Mouse (Mus musculus): Measurements from ENCODE around the gene Crisp4.

Crisp4 gene

GRCm38 (mm10) chr1:18145802-18146201, at the start of gene Crisp4:
Gene Crisp4 (minus strand): TSS chr1:18145902.
- no peak for DNase-seq

GRCm38 (mm10) chr1:18191719-18192118, 46.0 kb upstream of the Crisp4 start:
- no peak for DNase-seq

- no peak for DNase-seq
Observed at GRCm38 (mm10) chr1:18190714-18191712, 45.3 kb upstream of the Crisp4 start.

GRCm38 (mm10) chr1:18181167-18181566, 35.5 kb upstream of the Crisp4 start:
- no peak for DNase-seq

- no peak for DNase-seq
Observed at GRCm38 (mm10) chr1:18170573-18170972, 24.9 kb upstream of the Crisp4 start.

- no peak for DNase-seq
Observed at GRCm38 (mm10) chr1:18168261-18168660, 22.6 kb upstream of the Crisp4 start.

- DNase-seq, result no peak
Observed at GRCm38 (mm10) chr1:18159082-18159481, 13.4 kb upstream of the Crisp4 start.

GRCm38 (mm10) chr1:18148211-18148610, 2.5 kb upstream of the Crisp4 start:
- no peak for DNase-seq

- DNase-seq, result no peak
Observed at GRCm38 (mm10) chr1:18131691-18132090, 14.0 kb downstream of the Crisp4 start.

- DNase-seq, result no peak
Observed at GRCm38 (mm10) chr1:18129983-18130382, 15.7 kb downstream of the Crisp4 start.

- DNase-seq, result no peak
Observed at GRCm38 (mm10) chr1:18106720-18107355, 38.9 kb downstream of the Crisp4 start.

- no peak for DNase-seq
Observed at GRCm38 (mm10) chr1:18105866-18106529, 39.7 kb downstream of the Crisp4 start.

- DNase-seq, result no peak
Observed at GRCm38 (mm10) chr1:18105029-18105865, 40.5 kb downstream of the Crisp4 start.

Measured in thymus, postnatal 25 days (tissue).